Mouse (Mus musculus) kidney, postnatal 0 days (tissue): ENCODE measurements at regions not wholly inside any gene's neighbourhood (a gene's known extent, or its start where the extent isn't known, plus 50 kb on each side); places are given as distances from the start of the nearest gene placed in this dataset.
A peak's percentile ranks its signal among the peaks of the same experiment; 100 is the strongest.

Experiments
- ATAC-seq: fragments of 200-750 bp; cut with Nextera tagmentation; replicated peaks from 2 replicates; pipeline ENCODE4 v1.8.0; 2017; ENCODE audit warnings: low read depth, moderate number of reproducible peaks, moderate TSS enrichment, moderate library complexity; ENCODE audit not compliant: low FRiP score
- DNase-seq: peaks from one replicate; pipeline ENCODE4 v3.0.0-alpha.2; 2016; ENCODE audit warnings: low spot score
- H3K27ac ChIP-seq: fragments of 300-500 bp; sonication (generic); 2 replicates; pipeline ENCODE4 v1.5.1; 2014; ENCODE audit warnings: mild to moderate bottlenecking
- H3K27me3 ChIP-seq: fragments of 300-500 bp; sonication (generic); 2 replicates; pipeline ENCODE4 v1.6.1; 2014; ENCODE audit warnings: low read length, mixed read lengths; ENCODE audit not compliant: insufficient read depth
- H3K36me3 ChIP-seq: fragments of 300-500 bp; sonication (generic); 2 replicates; pipeline ENCODE4 v1.6.1; 2014; ENCODE audit warnings: low read length, mixed read lengths; ENCODE audit not compliant: insufficient read depth
- H3K4me1 ChIP-seq: fragments of 300-500 bp; sonication (generic); replicated peaks from 2 replicates; pipeline ENCODE4 v1.6.1; 2014; ENCODE audit warnings: antibody characterized with exemption, low read length, mixed read lengths; ENCODE audit not compliant: insufficient read depth
- H3K4me2 ChIP-seq: fragments of 300-500 bp; sonication (generic); 2 replicates; pipeline ENCODE4 v1.6.1; 2014; ENCODE audit warnings: mild to moderate bottlenecking, low read length, moderate library complexity, mixed read lengths
- H3K4me3 ChIP-seq: fragments of 300-500 bp; sonication (generic); replicated peaks from 2 replicates; pipeline ENCODE4 v1.5.1; 2014; ENCODE audit warnings: low read depth, low read length
- H3K9ac ChIP-seq: fragments of 300-500 bp; sonication (generic); 2 replicates; pipeline ENCODE4 v1.6.1; 2014; ENCODE audit warnings: low read depth, low read length
- H3K9me3 ChIP-seq: fragments of 300-500 bp; sonication (generic); replicated peaks from 2 replicates; pipeline ENCODE4 v1.6.1; 2016; ENCODE audit warnings: low read length, inconsistent platforms, mixed read lengths
- CTCF ChIP-seq: IDR thresholded peaks from 2 replicates; pipeline ENCODE4 v1.5.1; 2016; ENCODE audit warnings: antibody characterized with exemption, low read depth, mild to moderate bottlenecking, moderate library complexity
- WGBS: fragments of 180-500 bp; shearing (Covaris S2); extraction: QIAGEN DNeasy Blood & Tissue Kit; methylation state at CpG from one replicate; pipeline ENCODE4 v1.1.7; 2014; 5-methylcytosine and 5-hydroxymethylcytosine counted together

- WGBS = 21% methylated on average over 18 of the region's 18 CpGs
- no peak for TF ChIP-seq CTCF
- DNase-seq = peak; percentile 49
- Histone ChIP-seq H3K4me2 (peak overlapping the region; percentile 65), H3K27ac (no peak overlapping the region), H3K9me3 (no peaks in the 10 kb centered on the region), H3K4me1 (0 out of 2 replicates have a peak, but pooled peaks cover 4% of the 10 kb centered on the region), H3K9ac (peak overlapping the region; percentile 4; the same call in 1 of the 2 replicates), H3K36me3 (no peaks in the 10 kb centered on the region), H3K27me3 (no peaks in the 10 kb centered on the region), H3K4me3 (peak overlapping the region; percentile 20)
- 0 out of 2 replicates have a peak, but pooled peaks have one; percentile 26 for ATAC-seq
These were observed 66.8 kb upstream of the Prep start for GRCm38 (mm10) chr10:45000027-45000840.

GRCm38 (mm10) chr10:44997906-44998289 lies 69.1 kb upstream of the Prep start:
- Histone ChIP-seq H3K27ac (no peak overlapping the region), H3K4me3 (peak overlapping the region; percentile 18; the same call in 1 of the 2 replicates)
- ATAC-seq = no peak

GRCm38 (mm10) chr10:44997184-44997905 lies 69.7 kb upstream of the Prep start:
- peak; percentile 84 for DNase-seq
- H3K4me3 ChIP-seq = peak overlapping the region; percentile 18

More at GRCm38 (mm10) chr10:44997906-44998289, 69.1 kb upstream of the Prep start:
- Histone ChIP-seq H3K4me1 (peaks cover 13% of the 10 kb centered on the region), H3K27me3 (no peaks in the 10 kb centered on the region), H3K9me3 (no peaks in the 10 kb centered on the region), H3K36me3 (no peaks in the 10 kb centered on the region), H3K4me2 (peak overlapping the region; percentile 48), H3K9ac (no peak overlapping the region)
- no peak for DNase-seq
- no peak for TF ChIP-seq CTCF
- 6% methylated on average over 4 of the region's 4 CpGs for WGBS

GRCm38 (mm10) chr10:44995756-44996155 lies 71.2 kb upstream of the Prep start:
- Histone ChIP-seq H3K4me1 (peaks cover 13% of the 10 kb centered on the region), H3K9ac (no peak overlapping the region), H3K27ac (no peak overlapping the region), H3K4me3 (no peak overlapping the region), H3K27me3 (no peaks in the 10 kb centered on the region), H3K4me2 (no peak overlapping the region), H3K36me3 (no peaks in the 10 kb centered on the region), H3K9me3 (no peaks in the 10 kb centered on the region)
- DNase-seq (no peak), ATAC-seq (no peak)
- 74% methylated on average over 6 of the region's 6 CpGs for WGBS
- TF ChIP-seq CTCF = no peak

More at GRCm38 (mm10) chr10:44997184-44997905, 69.7 kb upstream of the Prep start:
- ATAC-seq = no peak
- H3K9me3 ChIP-seq = no peaks in the 10 kb centered on the region
- H3K4me1 ChIP-seq = peaks cover 13% of the 10 kb centered on the region
- H3K27ac ChIP-seq = peak overlapping the region; percentile 11; the same call in 1 of the 2 replicates
- peak overlapping the region; percentile 48 for H3K4me2 ChIP-seq
- TF ChIP-seq CTCF = no peak
- H3K27me3 ChIP-seq = no peaks in the 10 kb centered on the region
- 5% methylated on average over 13 of the region's 14 CpGs for WGBS
- no peaks in the 10 kb centered on the region for H3K36me3 ChIP-seq
- H3K9ac ChIP-seq = no peak overlapping the region

GRCm38 (mm10) chr10:44994385-44995281 lies 72.4 kb upstream of the Prep start:
- peaks cover 10% of the 10 kb centered on the region for H3K4me1 ChIP-seq
- WGBS = 70% methylated on average over 17 of the region's 17 CpGs
- no peaks in the 10 kb centered on the region for H3K36me3 ChIP-seq
- no peaks in the 10 kb centered on the region for H3K9me3 ChIP-seq
- H3K27ac ChIP-seq = no peak overlapping the region
- H3K4me2 ChIP-seq = no peak overlapping the region
- TF ChIP-seq CTCF = no peak
- H3K27me3 ChIP-seq = no peaks in the 10 kb centered on the region
- no peak for ATAC-seq
- peak; percentile 52 for DNase-seq
- no peak overlapping the region for H3K9ac ChIP-seq
- H3K4me3 ChIP-seq = no peak overlapping the region
